Mouse (Mus musculus): Measurements from ENCODE around the gene Wnt3a. TPM values are rescaled to one million over a fixed set of nuclear protein-coding genes. Genes with fewer than 3 reads are reported as not detected.

Wnt3a gene
- polyA plus RNA-seq, 2 experiments, result 1.2 to 1.3 TPM

DNA sequence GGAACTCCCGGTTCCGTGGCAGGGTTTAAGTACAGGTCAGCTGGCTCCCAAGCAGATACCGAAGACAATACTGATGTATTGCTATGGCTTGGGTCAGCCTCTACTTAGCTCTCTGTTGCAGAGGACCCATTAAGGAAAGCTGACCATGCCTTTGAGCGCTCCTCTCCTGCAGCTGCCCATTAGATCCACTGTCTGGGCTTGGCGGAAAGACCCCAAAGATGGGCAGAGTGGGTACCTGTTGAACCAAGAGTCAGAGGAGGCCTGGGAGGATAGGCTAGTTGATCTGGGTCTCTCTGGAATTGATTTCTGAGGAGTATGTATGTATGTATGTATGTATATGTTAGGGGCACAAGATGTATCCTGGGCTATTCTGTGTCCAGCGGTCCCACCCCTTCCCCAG, 18.1 kb upstream of the Wnt3a start:
- Histone ChIP-seq H3K9ac (ENCODE audit: low read depth, low read length, severe bottlenecking) (0 out of 2 replicates have a peak overlapping the region, but pooled peaks have one; percentile 72), H3K4me2 (replicated peaks; ENCODE audit: low read depth, low read length, severe bottlenecking) (peak overlapping the region; percentile 90), H3K9me3 (ENCODE audit: control insufficient read depth, low read length) (no peaks in the 10 kb centered on the region), H3K27me3 (ENCODE audit: control insufficient read depth, insufficient read depth, low read length) (peaks cover 31% of the 10 kb centered on the region), H3K36me3 (ENCODE audit: control insufficient read depth, insufficient read depth, low read length) (no peaks in the 10 kb centered on the region), H3K4me1 (ENCODE audit: control insufficient read depth, insufficient read depth, low read length) (peaks cover 67% of the 10 kb centered on the region), H3K27ac (replicated peaks; ENCODE audit: low read depth, low read length) (peak overlapping the region; percentile 55), H3K4me3 (replicated peaks; ENCODE audit: low read length) (peak overlapping the region; percentile 75)
- DNase-seq (ENCODE audit: low spot score), result no peak
- ATAC-seq (ENCODE audit: low FRiP score, low read depth), result no peak
- WGBS, result 42% methylated on average over 6 of the region's 6 CpGs
- TF ChIP-seq POLR2A (IDR thresholded peaks at IDR 0.05; ENCODE audit: borderline replicate concordance, extremely low read depth, insufficient read depth, insufficient read length), result no peak

DNA sequence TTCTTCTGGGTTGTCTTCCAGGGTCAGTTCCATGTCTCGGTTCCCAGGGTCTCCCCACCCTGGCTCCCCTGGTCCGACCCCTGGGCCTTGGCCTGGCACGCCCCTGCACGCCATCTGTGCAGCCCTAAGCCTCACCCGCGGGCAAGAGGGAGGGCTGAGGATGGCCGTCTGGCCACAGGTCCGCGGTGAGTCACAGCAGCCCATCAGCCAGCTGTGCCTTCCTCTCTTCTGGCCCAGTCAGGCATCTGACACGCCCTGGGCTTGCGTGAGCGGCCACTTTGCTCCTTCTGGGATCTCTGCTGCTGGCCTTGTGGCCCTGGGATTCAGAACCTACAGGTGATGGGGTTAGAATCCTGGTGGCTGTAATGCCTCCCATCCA, 17.6 kb upstream of the Wnt3a start:
- WGBS, result 17% methylated on average over 12 of the region's 12 CpGs
- peak overlapping the region; percentile 55; the same call in 1 of the 2 replicates for H3K27ac ChIP-seq (replicated peaks; ENCODE audit: low read depth, low read length)
- H3K27me3 ChIP-seq (ENCODE audit: control insufficient read depth, insufficient read depth, low read length), result peaks cover 33% of the 10 kb centered on the region

DNA sequence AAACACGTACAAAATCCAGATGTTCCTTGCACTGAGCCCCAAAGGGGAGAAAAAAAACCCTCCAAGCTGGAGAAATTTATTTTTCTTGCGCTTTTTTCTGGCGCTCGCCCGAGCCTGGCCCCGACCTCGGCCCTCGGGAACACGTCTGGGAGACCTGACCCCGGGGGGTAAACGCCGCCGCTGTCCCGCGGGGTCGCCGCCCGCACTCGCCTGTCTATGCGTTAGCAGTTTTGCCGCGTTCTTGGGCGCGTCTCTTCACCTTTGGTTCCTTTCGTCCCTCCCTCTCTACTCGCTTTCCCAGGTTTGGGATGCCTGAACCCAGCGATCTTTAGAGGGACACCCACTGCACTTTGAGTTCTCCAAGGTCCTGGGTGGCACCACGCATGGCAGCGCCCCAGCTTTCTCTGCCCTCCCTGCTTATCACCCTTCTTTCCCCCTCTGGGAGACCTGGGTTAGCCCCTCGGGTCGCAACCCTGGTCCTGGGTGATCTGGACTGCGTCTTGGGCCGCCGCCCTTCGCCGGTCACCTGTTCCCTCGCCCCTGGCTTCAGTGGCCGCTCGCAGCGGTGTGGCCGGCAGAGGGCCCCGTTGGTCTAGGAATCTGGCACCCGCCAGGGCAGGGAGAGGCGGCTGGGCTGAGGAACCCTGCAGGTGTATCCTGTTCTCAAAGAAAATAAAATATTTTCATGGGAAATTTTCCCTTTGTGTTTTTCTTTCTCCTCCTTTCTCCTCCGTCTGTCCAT, 17.0 kb upstream of the Wnt3a start:
- H3K27me3 ChIP-seq (ENCODE audit: control insufficient read depth, insufficient read depth, low read length), result peaks cover 33% of the 10 kb centered on the region

More for the DNA sequence above, 17.6 kb upstream of the Wnt3a start:
- Histone ChIP-seq H3K36me3 (ENCODE audit: control insufficient read depth, insufficient read depth, low read length) (no peaks in the 10 kb centered on the region), H3K4me2 (replicated peaks; ENCODE audit: low read depth, low read length, severe bottlenecking) (peak overlapping the region; percentile 90), H3K9me3 (ENCODE audit: control insufficient read depth, low read length) (no peaks in the 10 kb centered on the region), H3K4me3 (replicated peaks; ENCODE audit: low read length) (peak overlapping the region; percentile 75), H3K4me1 (ENCODE audit: control insufficient read depth, insufficient read depth, low read length) (peaks cover 62% of the 10 kb centered on the region), H3K9ac (ENCODE audit: low read depth, low read length, severe bottlenecking) (peak overlapping the region; percentile 72; the same call in 1 of the 2 replicates)
- no peak for TF ChIP-seq POLR2A (IDR thresholded peaks at IDR 0.05; ENCODE audit: borderline replicate concordance, extremely low read depth, insufficient read depth, insufficient read length)
- DNase-seq (ENCODE audit: low spot score) (no peak), ATAC-seq (ENCODE audit: low FRiP score, low read depth) (no peak)

DNA sequence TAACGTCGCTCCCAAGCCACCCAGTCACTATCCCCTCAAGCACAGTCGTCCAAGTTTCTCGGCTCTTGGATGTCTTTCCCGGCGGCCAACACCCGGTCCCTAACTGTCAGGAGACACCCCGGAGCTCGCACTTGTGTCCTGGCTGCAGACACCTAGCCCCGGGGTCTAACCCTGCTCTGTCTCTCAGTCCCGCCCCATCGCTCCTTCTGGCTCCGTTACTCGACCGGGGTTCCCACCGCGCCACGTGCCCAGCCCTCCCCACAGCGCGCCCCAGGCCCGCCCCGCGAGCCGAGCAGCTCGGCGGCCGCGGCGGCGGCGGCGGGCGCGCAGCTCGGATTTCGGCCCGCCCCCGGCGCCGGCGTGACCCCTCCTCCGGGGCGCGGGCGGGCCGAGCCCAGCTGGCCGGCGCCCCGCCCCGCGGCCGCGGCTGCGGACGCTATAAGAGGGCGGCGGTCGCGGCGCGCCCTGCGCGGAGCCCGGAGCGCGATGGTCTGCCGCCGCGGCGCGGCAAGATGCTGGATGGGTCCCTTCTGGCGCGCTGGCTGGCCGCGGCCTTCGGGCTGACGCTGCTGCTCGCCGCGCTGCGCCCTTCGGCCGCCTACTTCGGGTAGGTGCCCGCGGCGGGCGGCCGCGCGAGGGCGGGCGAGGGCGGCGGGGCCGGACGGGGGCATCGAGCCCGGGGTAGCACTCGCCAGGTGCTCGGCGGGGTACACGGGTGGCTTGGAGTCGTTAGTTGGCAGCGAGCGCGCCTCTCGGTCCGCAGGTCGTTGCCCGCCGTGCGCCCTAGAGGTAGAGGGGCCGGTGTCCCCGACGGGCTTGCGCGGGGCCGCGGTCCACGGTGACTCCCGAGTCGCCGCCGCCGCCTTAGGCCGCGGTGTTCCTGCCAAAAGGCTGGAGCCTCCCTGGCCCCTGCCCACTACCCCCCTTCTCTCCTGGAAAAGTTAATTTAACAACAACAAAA, 16.2 kb upstream of the Wnt3a start, which contains the start of gene Wnt9a:
TSS of gene Wnt9a (plus strand) at position 468 of the 961 bp plus-strand sequence.
- Histone ChIP-seq H3K27ac (replicated peaks; ENCODE audit: low read depth, low read length) (peak within 1 kb of the TSS; percentile 75), H3K4me1 (ENCODE audit: control insufficient read depth, insufficient read depth, low read length) (peaks cover 48% of the 10 kb centered on the region), H3K4me2 (replicated peaks; ENCODE audit: low read depth, low read length, severe bottlenecking) (peak within 1 kb of the TSS; percentile 90), H3K27me3 (ENCODE audit: control insufficient read depth, insufficient read depth, low read length) (peaks cover 33% of the 10 kb centered on the region), H3K9me3 (ENCODE audit: control insufficient read depth, low read length) (no peaks in the 10 kb centered on the region), H3K4me3 (replicated peaks; ENCODE audit: low read length) (peak within 1 kb of the TSS; percentile 75), H3K9ac (ENCODE audit: low read depth, low read length, severe bottlenecking) (peak within 1 kb of the TSS; percentile 72), H3K36me3 (ENCODE audit: control insufficient read depth, insufficient read depth, low read length) (no peaks in the 10 kb centered on the region)
- TF ChIP-seq POLR2A (IDR thresholded peaks at IDR 0.05; ENCODE audit: borderline replicate concordance, extremely low read depth, insufficient read depth, insufficient read length), result peak; percentile 87
- peak; percentile 81 for ATAC-seq (ENCODE audit: low FRiP score, low read depth)
- peak; percentile 74 for DNase-seq (ENCODE audit: low spot score)
- under 1% methylated on average over 123 of the region's 128 CpGs for WGBS

More for the DNA sequence above, 17.0 kb upstream of the Wnt3a start:
- peak; percentile 78 for DNase-seq (ENCODE audit: low spot score)
- peak; percentile 50 for ATAC-seq (ENCODE audit: low FRiP score, low read depth)
- Histone ChIP-seq H3K9ac (ENCODE audit: low read depth, low read length, severe bottlenecking) (peak overlapping the region; percentile 72), H3K27ac (replicated peaks; ENCODE audit: low read depth, low read length) (no peak overlapping the region; the same call in 1 of the 2 replicates), H3K4me3 (replicated peaks; ENCODE audit: low read length) (peak overlapping the region; percentile 75), H3K9me3 (ENCODE audit: control insufficient read depth, low read length) (no peaks in the 10 kb centered on the region), H3K36me3 (ENCODE audit: control insufficient read depth, insufficient read depth, low read length) (no peaks in the 10 kb centered on the region), H3K4me1 (ENCODE audit: control insufficient read depth, insufficient read depth, low read length) (peaks cover 56% of the 10 kb centered on the region), H3K4me2 (replicated peaks; ENCODE audit: low read depth, low read length, severe bottlenecking) (peak overlapping the region; percentile 90)
- 2% methylated on average over 45 of the region's 45 CpGs for WGBS
- TF ChIP-seq POLR2A (IDR thresholded peaks at IDR 0.05; ENCODE audit: borderline replicate concordance, extremely low read depth, insufficient read depth, insufficient read length), result no peak

DNA sequence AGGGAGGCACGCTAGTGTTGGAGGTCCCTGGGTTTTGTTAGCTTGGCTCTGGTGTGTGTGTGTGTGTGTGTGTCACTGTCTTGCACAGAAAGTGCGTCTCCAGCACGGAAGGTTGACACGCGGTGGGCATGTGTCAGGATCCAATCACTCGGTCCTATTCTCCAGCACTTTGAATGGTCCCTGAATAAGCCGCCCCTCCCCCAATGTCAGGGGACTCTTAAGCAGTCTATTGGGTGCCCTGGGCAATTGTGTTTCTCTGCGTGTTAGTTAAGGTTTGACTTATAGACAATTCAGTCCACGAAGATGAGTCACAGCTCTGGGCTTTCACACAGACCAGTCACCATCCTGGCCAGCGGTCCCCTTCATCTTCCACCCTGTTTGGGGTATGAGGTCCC, 15.3 kb upstream of the Wnt3a start:
- peak overlapping the region; percentile 90 for H3K4me2 ChIP-seq (replicated peaks; ENCODE audit: low read depth, low read length, severe bottlenecking)
- ATAC-seq (ENCODE audit: low FRiP score, low read depth), result no peak
- peak overlapping the region; percentile 72; the same call in 1 of the 2 replicates for H3K9ac ChIP-seq (ENCODE audit: low read depth, low read length, severe bottlenecking)
- no peak overlapping the region for H3K27ac ChIP-seq (replicated peaks; ENCODE audit: low read depth, low read length)
- H3K36me3 ChIP-seq (ENCODE audit: control insufficient read depth, insufficient read depth, low read length), result no peaks in the 10 kb centered on the region
- no peak for TF ChIP-seq POLR2A (IDR thresholded peaks at IDR 0.05; ENCODE audit: borderline replicate concordance, extremely low read depth, insufficient read depth, insufficient read length)
- no peak for DNase-seq (ENCODE audit: low spot score)
- peak overlapping the region; percentile 75 for H3K4me3 ChIP-seq (replicated peaks; ENCODE audit: low read length)
- no peaks in the 10 kb centered on the region for H3K9me3 ChIP-seq (ENCODE audit: control insufficient read depth, low read length)
- peaks cover 39% of the 10 kb centered on the region for H3K4me1 ChIP-seq (ENCODE audit: control insufficient read depth, insufficient read depth, low read length)
- 15% methylated on average over 10 of the region's 10 CpGs for WGBS
- H3K27me3 ChIP-seq (ENCODE audit: control insufficient read depth, insufficient read depth, low read length), result peaks cover 33% of the 10 kb centered on the region

Data from limb, embryonic 14.5 days (tissue).